Mouse (Mus musculus) mouse embryonic stem cell (cell line): ENCODE measurements around the gene Nphp4.
"Not testable (repeated sequence)": the region's sequence is repeated elsewhere in the genome, so short reads cannot be mapped to it uniquely, and the experiment has no call there.

ENCODE experiments used
- in situ Hi-C, 2 experiments: fragments of 300-500 bp; cut with MboI; formaldehyde crosslinking; loops; 1 replicate in 1 of 2; 3 replicates in 1 of 2; pipeline ENCODE4 v1.14.3; 2019 to 2020; ENCODE audit warnings: low sequenced_read_pairs in 2 of 2, low pct_unique_long_range_greater_than_20kb in 1 of 2, mixed read lengths in 1 of 2; ENCODE audit not compliant: unreplicated experiment in 1 of 2

Gene Nphp4

GRCm38 (mm10) chr4:152549507-152550202, 73.1 kb downstream of the Nphp4 start:
- in situ Hi-C loops: no loop called here

- in situ Hi-C loops: no loop called here
These were observed 73.7 kb downstream of the Nphp4 start for GRCm38 (mm10) chr4:152550203-152550549.

DNA sequence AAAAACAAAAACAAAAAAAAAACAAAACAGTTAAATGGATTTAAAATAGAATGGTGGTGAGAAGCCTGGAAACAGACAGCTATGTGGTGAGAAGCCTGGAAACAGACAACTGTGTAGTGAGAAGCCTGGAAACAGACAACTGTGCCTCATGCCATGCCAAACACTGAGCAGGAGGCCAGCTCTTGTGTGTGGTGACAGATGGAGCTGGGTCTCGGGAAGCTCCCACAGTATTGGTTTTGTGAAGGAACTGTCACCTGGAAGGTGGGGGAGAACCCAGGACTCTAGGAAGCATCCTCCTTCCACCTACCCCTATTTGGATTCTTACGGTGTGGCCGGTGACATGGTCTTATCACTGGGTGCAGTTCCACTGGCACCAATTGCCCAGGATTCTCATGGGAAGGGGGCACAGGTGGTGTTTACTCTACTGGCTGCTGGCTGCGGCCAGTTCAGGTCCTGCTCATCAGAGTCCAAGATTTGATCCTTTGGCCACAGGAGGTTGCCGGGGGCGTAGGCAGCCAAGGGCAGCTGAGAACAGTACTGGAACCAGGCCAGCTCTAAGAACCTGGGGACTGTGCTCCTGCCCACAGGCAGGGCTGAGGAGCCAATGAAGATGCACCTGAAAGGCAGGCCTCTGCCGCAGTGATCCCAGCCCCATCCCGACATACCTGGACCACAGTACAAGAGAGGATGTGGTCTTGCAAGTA, 77.2 kb downstream of the Nphp4 start:
- in situ Hi-C loops: no loop called here

- in situ Hi-C loops: no loop called here
These were observed 77.9 kb downstream of the Nphp4 start for GRCm38 (mm10) chr4:152554421-152554820.

- in situ Hi-C loops: not testable (repeated sequence)
These were observed 79.3 kb downstream of the Nphp4 start for GRCm38 (mm10) chr4:152555806-152556205.

DNA sequence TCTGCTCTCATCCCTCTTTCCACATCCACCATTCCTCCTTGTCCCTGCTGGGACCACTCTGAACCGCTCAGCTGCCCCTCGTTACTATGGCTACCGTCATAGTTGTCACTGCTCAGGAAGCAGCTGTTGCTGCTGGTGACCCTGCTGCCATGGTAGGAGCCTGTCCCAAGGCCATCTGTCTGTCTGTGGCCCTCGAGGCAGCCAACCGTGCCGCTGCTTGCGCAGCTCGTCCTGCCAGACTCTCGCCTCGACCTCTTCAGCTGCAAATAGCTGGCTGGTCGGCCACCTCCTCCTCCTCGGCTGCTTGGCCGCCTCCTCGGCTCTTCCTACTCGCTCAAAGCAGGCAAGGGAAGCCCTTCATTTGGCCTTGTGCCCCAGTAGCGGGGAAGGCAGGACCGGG, 81.7 kb downstream of the Nphp4 start:
- in situ Hi-C loops: no loop called here

DNA sequence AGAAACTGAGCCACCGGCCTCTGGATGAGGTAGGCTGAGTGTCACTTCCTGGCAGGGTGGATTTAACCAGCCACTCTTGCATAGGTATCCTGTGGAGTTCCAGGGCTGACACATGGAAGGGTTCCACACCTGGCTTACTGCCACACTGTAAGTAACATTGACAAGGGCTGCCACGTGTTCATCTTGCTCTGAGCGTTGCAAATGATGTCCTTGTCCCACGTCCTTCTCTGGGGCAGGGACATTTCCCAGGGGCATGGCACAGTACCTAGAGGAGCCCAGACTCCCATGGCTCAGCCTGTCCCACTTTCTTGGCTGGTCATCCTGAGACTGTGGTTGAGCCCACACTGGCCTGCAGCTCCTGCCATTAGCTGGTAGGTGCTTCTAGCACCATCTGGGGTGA, 91.5 kb downstream of the Nphp4 start:
- in situ Hi-C loops: no loop called here

DNA sequence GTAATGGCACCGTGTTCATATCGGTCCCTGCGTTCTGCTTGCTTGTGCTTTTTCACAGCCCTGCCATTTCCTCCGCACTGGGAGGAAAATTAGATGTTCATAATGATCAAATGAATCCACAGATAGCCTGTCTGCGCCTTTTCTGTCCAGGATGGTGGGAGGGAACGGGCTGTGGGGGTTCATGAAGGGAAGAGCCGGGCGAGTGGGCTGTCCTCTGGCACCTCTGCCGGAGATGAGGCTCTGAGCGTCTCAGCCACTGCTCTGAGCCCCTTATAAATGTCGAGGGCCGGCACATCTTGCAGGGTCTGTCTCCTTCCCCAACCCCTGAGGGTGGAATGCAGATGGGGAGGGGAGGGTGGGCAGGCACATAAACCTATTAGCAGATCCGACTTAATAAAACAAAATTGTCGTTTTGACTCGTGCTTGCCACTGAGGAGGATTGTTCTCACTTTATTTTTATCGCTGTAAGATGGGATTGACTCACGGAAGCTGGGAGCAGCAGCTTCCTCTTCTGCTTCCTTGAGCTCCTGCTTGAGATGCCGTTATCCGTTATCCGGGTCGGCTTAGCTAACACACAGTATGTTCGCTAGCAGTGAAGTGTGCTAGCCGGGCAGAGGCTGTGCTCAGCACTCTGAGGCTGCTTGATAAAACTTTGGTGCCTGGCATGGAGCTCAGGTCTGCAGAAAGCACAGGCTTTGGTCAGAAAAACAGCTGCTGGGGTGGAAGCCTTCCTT, 92.3 kb downstream of the Nphp4 start:
- in situ Hi-C loops: no loop called here

- in situ Hi-C loops: no loop called here
These were observed 97.8 kb downstream of the Nphp4 start for GRCm38 (mm10) chr4:152574266-152574665.

DNA sequence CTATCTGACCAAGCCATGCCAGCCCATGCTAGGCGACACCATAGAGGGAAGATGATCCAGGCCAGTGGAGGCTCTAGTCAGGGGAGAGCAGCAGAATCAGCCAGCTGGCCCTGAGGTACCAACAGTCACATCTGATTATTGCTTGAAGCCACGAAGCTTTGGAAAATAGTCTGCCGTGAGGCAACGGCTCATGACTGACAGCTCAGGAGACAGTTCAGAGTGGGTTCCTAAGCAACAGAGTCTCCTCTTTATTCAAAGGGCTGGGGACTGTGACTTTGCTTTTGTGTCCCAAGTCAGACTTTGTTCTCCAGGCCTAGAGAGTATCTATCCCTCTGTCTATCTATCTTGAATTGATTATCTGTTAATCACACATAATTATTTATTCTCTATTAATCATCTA, 100.3 kb downstream of the Nphp4 start:
- in situ Hi-C loops: no loop called here

GRCm38 (mm10) chr4:152579956-152580355, 103.5 kb downstream of the Nphp4 start:
- in situ Hi-C loops: no loop called here

- in situ Hi-C loops: no loop called here
These were observed 105.7 kb downstream of the Nphp4 start for GRCm38 (mm10) chr4:152582206-152582605.

DNA sequence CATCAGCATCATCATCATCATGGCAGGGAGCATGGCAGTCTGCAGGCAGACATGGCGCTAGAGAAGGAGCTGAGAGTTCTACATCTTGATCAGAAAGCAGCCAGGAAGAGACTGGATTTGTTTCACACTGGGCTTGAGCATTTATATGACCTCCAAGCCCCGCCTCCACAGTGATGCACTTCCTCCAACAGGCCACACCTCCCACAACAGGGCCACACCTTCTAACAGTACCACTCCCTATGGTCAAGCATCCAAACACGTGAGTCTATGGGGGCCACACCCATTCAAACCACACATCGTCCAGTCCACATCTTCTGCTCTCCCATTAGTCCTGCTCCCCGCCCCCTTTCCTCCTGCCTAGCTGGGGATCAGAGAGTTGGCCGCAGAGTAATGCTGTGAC, 107.1 kb downstream of the Nphp4 start:
- in situ Hi-C loops: no loop called here

DNA sequence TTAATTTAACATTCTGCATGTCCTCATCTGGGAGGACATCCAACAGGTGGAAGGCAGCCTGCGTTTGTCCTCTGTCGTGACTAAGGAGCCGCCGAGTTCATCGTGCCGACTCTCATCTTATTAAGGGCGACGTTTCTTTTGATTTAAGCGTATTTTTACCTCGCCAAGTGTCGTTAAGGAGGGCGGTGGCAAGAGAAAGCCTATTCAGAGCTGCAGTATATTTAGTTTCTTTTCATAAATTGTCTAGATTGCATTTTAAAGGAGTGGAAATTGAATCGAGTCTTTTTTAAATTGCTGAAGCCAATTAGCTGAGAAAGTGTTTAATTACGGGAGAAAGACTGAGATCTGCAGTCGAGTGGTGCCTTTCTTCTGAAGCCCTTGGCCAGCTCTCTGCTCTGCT, 109.0 kb downstream of the Nphp4 start:
- in situ Hi-C loops: no loop called here

DNA sequence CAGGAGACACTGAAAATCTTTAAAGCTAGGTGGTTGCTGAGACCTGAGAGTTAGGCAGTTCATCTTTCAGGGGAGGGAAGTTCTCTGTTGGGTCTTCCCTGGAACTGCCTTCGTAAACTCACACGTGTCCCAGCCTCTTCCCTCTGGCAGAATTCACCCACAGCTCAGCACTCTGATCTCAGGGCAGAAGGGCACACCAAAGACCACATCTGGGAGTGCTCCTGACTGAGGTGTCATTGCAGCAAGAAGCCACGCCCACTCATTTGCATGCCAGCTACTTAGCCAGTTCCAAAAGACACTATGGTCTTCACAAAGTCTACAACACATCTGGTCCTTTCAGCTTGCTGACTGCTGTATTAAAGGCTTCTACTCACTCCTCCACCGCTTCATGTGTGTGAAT, 109.7 kb downstream of the Nphp4 start:
- in situ Hi-C loops: no loop called here

GRCm38 (mm10) chr4:152604285-152604684, 127.8 kb downstream of the Nphp4 start:
- in situ Hi-C loops: no loop called here

- in situ Hi-C loops: no loop called here
These were observed 132.7 kb downstream of the Nphp4 start for GRCm38 (mm10) chr4:152609196-152609595.

GRCm38 (mm10) chr4:152610026-152610425, 133.5 kb downstream of the Nphp4 start:
- in situ Hi-C loops: no loop called here
